Mouse (Mus musculus) limb, embryonic 10.5 days (tissue): ENCODE measurements at regions not wholly inside any gene's neighbourhood (a gene's known extent, or its start where the extent isn't known, plus 50 kb on each side); places are given as distances from the start of the nearest gene placed in this dataset.

Source experiments
- DNase-seq: peaks from one replicate; pipeline ENCODE4 v3.0.0-alpha.2; 2017; ENCODE audit warnings: low spot score
- H3K27ac ChIP-seq: fragments of 300-500 bp; sonication (generic); 2 replicates; pipeline ENCODE4 v1.5.1; 2016; ENCODE audit warnings: mild to moderate bottlenecking
- H3K27me3 ChIP-seq: fragments of 300-500 bp; sonication (generic); 2 replicates; pipeline ENCODE4 v1.6.1; 2016; ENCODE audit warnings: low read depth, mild to moderate bottlenecking; ENCODE audit not compliant: poor library complexity, severe bottlenecking
- H3K36me3 ChIP-seq: fragments of 300-500 bp; sonication (generic); 2 replicates; pipeline ENCODE4 v1.6.1; 2016; ENCODE audit warnings: mild to moderate bottlenecking, moderate library complexity
- H3K4me1 ChIP-seq: fragments of 300-500 bp; sonication (generic); 2 replicates; pipeline ENCODE4 v1.6.1; 2016
- H3K4me3 ChIP-seq: fragments of 300-500 bp; sonication (generic); 2 replicates; pipeline ENCODE4 v1.5.1; 2016; ENCODE audit warnings: mild to moderate bottlenecking, moderate library complexity
- H3K9me3 ChIP-seq: fragments of 300-500 bp; sonication (generic); replicated peaks from 2 replicates; pipeline ENCODE4 v1.6.1; 2016; ENCODE audit warnings: mild to moderate bottlenecking
- WGBS: fragments of 180-500 bp; shearing (Covaris S2); methylation state at CpG from one replicate; pipeline ENCODE4 v1.1.7; 2016; 5-methylcytosine and 5-hydroxymethylcytosine counted together

GRCm38 (mm10) chr2:84186126-84186701, 195.9 kb downstream of the Gm13691 start:
- no peak overlapping the region for H3K27ac ChIP-seq
- DNase-seq, result peak; percentile 31
- no peaks in the 10 kb centered on the region for H3K36me3 ChIP-seq
- no peaks in the 10 kb centered on the region for H3K9me3 ChIP-seq
- 54% methylated on average over 9 of the region's 9 CpGs for WGBS
- H3K27me3 ChIP-seq, result no peaks in the 10 kb centered on the region
- H3K4me3 ChIP-seq, result no peak overlapping the region
- peaks cover 21% of the 10 kb centered on the region for H3K4me1 ChIP-seq

GRCm38 (mm10) chr2:84187456-84187855, 197.1 kb downstream of the Gm13691 start:
- 91% methylated on average over 4 of the region's 4 CpGs for WGBS

GRCm38 (mm10) chr2:84189302-84189701, 198.9 kb downstream of the Gm13691 start:
- Histone ChIP-seq H3K36me3 (no peaks in the 10 kb centered on the region), H3K4me3 (no peak overlapping the region), H3K27me3 (no peaks in the 10 kb centered on the region), H3K27ac (no peak overlapping the region), H3K9me3 (no peaks in the 10 kb centered on the region), H3K4me1 (peaks cover 13% of the 10 kb centered on the region)
- no peak for DNase-seq
- WGBS, result 91% methylated on average over 3 of the region's 3 CpGs

More at GRCm38 (mm10) chr2:84187456-84187855, 197.1 kb downstream of the Gm13691 start:
- Histone ChIP-seq H3K4me3 (no peak overlapping the region), H3K36me3 (no peaks in the 10 kb centered on the region), H3K27me3 (no peaks in the 10 kb centered on the region), H3K4me1 (peaks cover 21% of the 10 kb centered on the region), H3K27ac (no peak overlapping the region), H3K9me3 (no peaks in the 10 kb centered on the region)
- no peak for DNase-seq

- 94% methylated on average over 1 of the region's 1 CpGs for WGBS
- Histone ChIP-seq H3K4me3 (no peak overlapping the region), H3K4me1 (no peaks in the 10 kb centered on the region), H3K27ac (no peak overlapping the region), H3K36me3 (no peaks in the 10 kb centered on the region), H3K27me3 (no peaks in the 10 kb centered on the region), H3K9me3 (no peaks in the 10 kb centered on the region)
- no peak for DNase-seq
These were observed 208.1 kb downstream of the Calcrl start for GRCm38 (mm10) chr2:84217116-84217515.

GRCm38 (mm10) chr2:84222049-84222448, 203.2 kb downstream of the Calcrl start:
- H3K27ac ChIP-seq, result no peak overlapping the region
- no peaks in the 10 kb centered on the region for H3K27me3 ChIP-seq
- no peak for DNase-seq
- no peak overlapping the region for H3K4me3 ChIP-seq
- H3K9me3 ChIP-seq, result no peaks in the 10 kb centered on the region
- H3K4me1 ChIP-seq, result no peaks in the 10 kb centered on the region
- 95% methylated on average over 1 of the region's 1 CpGs for WGBS
- no peaks in the 10 kb centered on the region for H3K36me3 ChIP-seq

GRCm38 (mm10) chr2:84229777-84230176, 195.4 kb downstream of the Calcrl start:
- Histone ChIP-seq H3K4me1 (no peaks in the 10 kb centered on the region), H3K27me3 (no peaks in the 10 kb centered on the region), H3K27ac (no peak overlapping the region), H3K4me3 (no peak overlapping the region), H3K36me3 (no peaks in the 10 kb centered on the region), H3K9me3 (no peaks in the 10 kb centered on the region)
- no peak for DNase-seq
- WGBS, result 83% methylated on average over 3 of the region's 3 CpGs

GRCm38 (mm10) chr2:84235641-84236040, 189.6 kb downstream of the Calcrl start:
- DNase-seq, result no peak
- WGBS, result 77% methylated on average over 4 of the region's 4 CpGs
- Histone ChIP-seq H3K36me3 (no peaks in the 10 kb centered on the region), H3K4me1 (no peaks in the 10 kb centered on the region), H3K9me3 (no peaks in the 10 kb centered on the region), H3K27ac (no peak overlapping the region), H3K27me3 (no peaks in the 10 kb centered on the region), H3K4me3 (no peak overlapping the region)

- no peak for DNase-seq
These were observed 184.0 kb downstream of the Calcrl start for GRCm38 (mm10) chr2:84241244-84241643.

GRCm38 (mm10) chr2:84241986-84242385, 183.2 kb downstream of the Calcrl start:
- Histone ChIP-seq H3K27me3 (no peaks in the 10 kb centered on the region), H3K4me3 (no peak overlapping the region), H3K4me1 (no peaks in the 10 kb centered on the region), H3K9me3 (no peaks in the 10 kb centered on the region), H3K36me3 (no peaks in the 10 kb centered on the region), H3K27ac (no peak overlapping the region)
- WGBS, result 83% methylated on average over 1 of the region's 1 CpGs
- no peak for DNase-seq

More at GRCm38 (mm10) chr2:84241244-84241643, 184.0 kb downstream of the Calcrl start:
- H3K27ac ChIP-seq, result no peak overlapping the region
- H3K27me3 ChIP-seq, result no peaks in the 10 kb centered on the region
- no peaks in the 10 kb centered on the region for H3K4me1 ChIP-seq
- no peak overlapping the region for H3K4me3 ChIP-seq
- no peaks in the 10 kb centered on the region for H3K9me3 ChIP-seq
- H3K36me3 ChIP-seq, result no peaks in the 10 kb centered on the region
- WGBS, result 89% methylated on average over 4 of the region's 4 CpGs

- no peaks in the 10 kb centered on the region for H3K36me3 ChIP-seq
- DNase-seq, result no peak
- no peaks in the 10 kb centered on the region for H3K9me3 ChIP-seq
- no peak overlapping the region for H3K27ac ChIP-seq
- H3K27me3 ChIP-seq, result no peaks in the 10 kb centered on the region
- no peak overlapping the region for H3K4me3 ChIP-seq
- 84% methylated on average over 2 of the region's 2 CpGs for WGBS
- H3K4me1 ChIP-seq, result no peaks in the 10 kb centered on the region
These were observed 179.3 kb downstream of the Calcrl start for GRCm38 (mm10) chr2:84245900-84246299.

GRCm38 (mm10) chr2:84246562-84246961, 178.6 kb downstream of the Calcrl start:
- no peak overlapping the region for H3K4me3 ChIP-seq
- no peak for DNase-seq
- no peak overlapping the region for H3K27ac ChIP-seq
- H3K9me3 ChIP-seq, result no peaks in the 10 kb centered on the region
- WGBS, result 80% methylated on average over 2 of the region's 2 CpGs
- no peaks in the 10 kb centered on the region for H3K27me3 ChIP-seq
- H3K36me3 ChIP-seq, result no peaks in the 10 kb centered on the region
- no peaks in the 10 kb centered on the region for H3K4me1 ChIP-seq

- H3K27ac ChIP-seq, result no peak overlapping the region
- no peak for DNase-seq
- H3K27me3 ChIP-seq, result no peaks in the 10 kb centered on the region
- no peaks in the 10 kb centered on the region for H3K36me3 ChIP-seq
- no peaks in the 10 kb centered on the region for H3K4me1 ChIP-seq
- H3K4me3 ChIP-seq, result no peak overlapping the region
- WGBS, result 89% methylated on average over 3 of the region's 3 CpGs
- H3K9me3 ChIP-seq, result no peaks in the 10 kb centered on the region
These were observed 177.0 kb downstream of the Calcrl start for GRCm38 (mm10) chr2:84248169-84248568.

GRCm38 (mm10) chr2:84249871-84250270, 175.3 kb downstream of the Calcrl start:
- Histone ChIP-seq H3K27ac (no peak overlapping the region), H3K4me1 (no peaks in the 10 kb centered on the region), H3K9me3 (no peaks in the 10 kb centered on the region), H3K4me3 (no peak overlapping the region), H3K36me3 (no peaks in the 10 kb centered on the region), H3K27me3 (no peaks in the 10 kb centered on the region)
- WGBS, result 74% methylated on average over 3 of the region's 3 CpGs
- DNase-seq, result no peak

- H3K27ac ChIP-seq, result no peak overlapping the region
- no peaks in the 10 kb centered on the region for H3K9me3 ChIP-seq
- no peak for DNase-seq
- H3K27me3 ChIP-seq, result no peaks in the 10 kb centered on the region
- 98% methylated on average over 1 of the region's 1 CpGs for WGBS
- no peaks in the 10 kb centered on the region for H3K4me1 ChIP-seq
- H3K36me3 ChIP-seq, result no peaks in the 10 kb centered on the region
- H3K4me3 ChIP-seq, result no peak overlapping the region
These were observed 173.1 kb downstream of the Calcrl start for GRCm38 (mm10) chr2:84252076-84252475.
